Mouse (Mus musculus): ENCODE results near the gene Zfp606. TPM values are rescaled to one million over a fixed set of nuclear protein-coding genes. Genes with fewer than 3 reads are reported as not detected.

Gene Zfp606
- polyA plus RNA-seq, 1 experiment from 2014 or later, result 15.1 TPM

Other genes with a start within 250 kb of the Zfp606 start
- gene Vmn1r81, start 210.0 kb upstream of the Zfp606 start, polyA plus RNA-seq (2015; fragmentation: Nextera tagmentation; extraction: Ambion mirVana), result not detected in 2 replicates
- not detected in 2 replicates for gene Vmn1r82, start 177.9 kb upstream of the Zfp606 start, polyA plus RNA-seq (2015; fragmentation: Nextera tagmentation; extraction: Ambion mirVana)
- gene Vmn1r83, start 148.8 kb upstream of the Zfp606 start, polyA plus RNA-seq (2015; fragmentation: Nextera tagmentation; extraction: Ambion mirVana), result 0.05 TPM in 1 of 2 replicates, not detected in the other
- gene Vmn1r84, start 109.0 kb upstream of the Zfp606 start, polyA plus RNA-seq (2015; fragmentation: Nextera tagmentation; extraction: Ambion mirVana), result not detected in 2 replicates
- 2.4 and 2.8 TPM in 2 replicates for gene Zfp551, start 55.5 kb upstream of the Zfp606 start, polyA plus RNA-seq (2015; fragmentation: Nextera tagmentation; extraction: Ambion mirVana)
- gene 2900092C05Rik, start 34.2 kb downstream of the Zfp606 start, polyA plus RNA-seq (2015; fragmentation: Nextera tagmentation; extraction: Ambion mirVana), result not detected in 2 replicates
- gene Vmn2r53, start 130.5 kb downstream of the Zfp606 start, polyA plus RNA-seq (2015; fragmentation: Nextera tagmentation; extraction: Ambion mirVana), result under 0.01 and 0.01 TPM in 2 replicates
- not detected in 2 replicates for gene Vmn2r54, start 162.0 kb downstream of the Zfp606 start, polyA plus RNA-seq (2015; fragmentation: Nextera tagmentation; extraction: Ambion mirVana)
- gene Vmn2r55, start 206.7 kb downstream of the Zfp606 start, polyA plus RNA-seq (2015; fragmentation: Nextera tagmentation; extraction: Ambion mirVana), result not detected in 2 replicates